Mouse (Mus musculus): Measurements from ENCODE around the gene Pkm.

The Pkm gene

GRCm38 (mm10) chr9:59709225-59709624, 53.1 kb downstream of the Pkm start:
- no peak for DNase-seq

DNA sequence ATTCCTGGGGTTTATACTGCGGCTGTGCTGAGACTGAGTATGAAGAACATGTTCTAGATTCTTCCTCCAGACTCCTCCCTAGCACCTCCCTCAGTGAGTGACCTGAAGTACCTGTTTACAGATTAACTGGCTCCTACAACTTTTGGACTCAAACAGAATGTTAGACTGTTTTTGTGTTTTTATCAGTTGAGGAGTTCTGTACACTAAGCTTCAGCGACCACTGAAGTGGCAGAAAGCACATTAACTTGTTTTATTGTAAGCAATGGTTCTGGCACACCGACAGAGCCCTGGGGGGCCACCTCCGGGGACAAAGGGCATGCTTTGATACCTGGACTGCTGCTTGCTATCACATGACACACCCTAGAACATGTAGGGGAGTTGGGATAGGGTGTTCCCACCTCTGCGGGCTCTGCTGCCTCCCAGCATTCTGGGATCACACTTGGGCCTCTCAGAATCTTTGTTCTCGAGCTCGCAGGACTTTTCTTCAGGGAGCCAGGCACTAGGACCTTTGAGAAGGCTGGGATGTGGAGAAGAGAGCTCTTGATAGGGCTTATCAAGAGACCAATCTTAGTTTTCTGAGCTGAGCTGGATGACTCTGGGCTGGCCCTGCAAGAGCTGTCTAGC, 60.2 kb downstream of the Pkm start:
- DNase-seq = no peak

GRCm38 (mm10) chr9:59718237-59718636, 62.1 kb downstream of the Pkm start:
- no peak for DNase-seq

DNA sequence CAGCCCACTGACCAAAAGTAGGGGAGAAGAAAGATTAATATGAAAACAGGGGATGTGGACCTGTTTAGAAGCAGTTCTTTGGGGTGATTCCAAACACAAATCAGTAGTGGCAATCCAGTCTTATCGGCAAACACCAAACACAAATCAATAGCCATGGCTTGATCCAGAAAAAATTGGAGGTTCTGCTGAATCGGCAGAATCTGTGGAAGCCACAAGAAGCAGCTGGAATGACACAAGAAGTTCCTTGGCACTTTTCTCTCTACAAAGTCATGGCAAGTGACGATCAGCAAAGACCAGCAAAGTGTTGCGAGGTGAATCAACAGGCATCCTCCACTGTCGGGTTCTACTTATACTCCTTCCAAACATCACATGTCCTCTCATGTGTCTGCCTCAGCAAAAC, 65.0 kb downstream of the Pkm start:
- no peak for DNase-seq

GRCm38 (mm10) chr9:59723096-59723657, 67.0 kb downstream of the Pkm start:
- peak; percentile 7 to 38 for DNase-seq

DNA sequence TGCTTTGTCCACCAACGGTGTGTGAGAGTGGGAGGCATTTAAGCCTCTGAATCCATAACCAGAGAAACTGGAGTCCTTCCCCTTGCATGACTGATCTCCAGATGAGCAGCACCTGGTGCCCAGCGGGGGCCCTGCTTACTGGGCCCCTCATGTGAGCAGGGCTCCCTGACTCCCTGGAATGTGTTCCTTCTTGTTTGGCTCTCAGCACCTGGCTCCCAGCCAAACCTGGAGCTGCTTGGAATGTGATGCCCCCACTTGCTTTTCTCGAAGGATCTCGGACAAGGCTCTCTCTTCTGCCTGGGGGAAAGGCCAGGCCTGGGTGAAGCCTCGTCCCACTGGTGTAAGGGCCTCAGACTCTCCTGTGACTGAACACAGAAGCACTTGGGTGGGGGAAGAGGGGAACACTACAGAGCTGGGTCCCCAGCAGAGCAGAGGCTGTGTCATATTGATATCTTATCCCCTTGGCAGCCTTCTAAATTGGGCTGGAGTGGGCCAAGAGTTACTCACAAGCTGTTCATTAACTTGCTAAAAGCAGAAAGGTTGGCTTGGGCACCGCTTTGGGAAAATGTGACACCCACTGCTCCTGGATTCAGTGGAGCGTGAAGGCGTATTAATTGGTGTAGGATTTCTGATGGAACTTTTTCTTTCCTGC, 67.7 kb downstream of the Pkm start:
- no peak for DNase-seq

DNA sequence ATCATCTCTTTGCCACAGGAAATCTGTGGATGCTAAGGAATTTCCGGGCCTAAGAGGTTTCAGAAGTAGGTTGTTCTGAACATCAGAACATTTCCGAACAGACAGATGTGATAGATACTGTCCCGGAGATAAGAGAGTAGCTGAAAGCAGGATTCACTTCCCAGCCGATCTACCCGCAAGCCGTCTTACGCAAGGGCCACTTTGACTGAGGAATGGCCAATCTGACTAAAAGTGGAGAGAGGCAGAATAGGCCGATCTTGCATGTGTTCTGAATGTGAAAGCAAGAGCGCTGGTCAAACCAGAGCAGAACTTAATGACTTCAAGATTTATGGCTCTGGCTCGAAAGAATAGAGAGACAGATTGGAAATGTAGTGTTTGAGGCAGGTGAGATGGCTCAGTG, 69.3 kb downstream of the Pkm start:
- no peak for DNase-seq

GRCm38 (mm10) chr9:59727569-59728286, 71.6 kb downstream of the Pkm start:
- no peak for DNase-seq
